Mouse (Mus musculus) heart, adult 2 months (tissue): ENCODE results near the gene Pum3.

Source experiments
- CTCF ChIP-seq: fragments of 200-600 bp; IDR thresholded peaks from 2 replicates; pipeline ENCODE4 v1.8.1; 2022; ENCODE audit warnings: antibody characterized with exemption, mild to moderate bottlenecking, moderate library complexity
- EP300 ChIP-seq: fragments of 200-500 bp; IDR thresholded peaks from 2 replicates; pipeline ENCODE4 v1.6.1; 2011; ENCODE audit warnings: low read depth, low read length, control low read depth; ENCODE audit not compliant: insufficient read depth
- POLR2A ChIP-seq: fragments of 200-500 bp; IDR thresholded peaks from 2 replicates; pipeline ENCODE4 v1.6.1; 2011; ENCODE audit warnings: mild to moderate bottlenecking, low read depth, low read length, control low read depth; ENCODE audit not compliant: insufficient read depth

GRCm38 (mm10) chr19:27410751-27411150, 18.9 kb downstream of the Pum3 start:
- TF ChIP-seq EP300 (no peak), CTCF (no peak), POLR2A (no peak)
